Mouse (Mus musculus): ENCODE data around the gene Gemin2.
"Not testable (repeated sequence)": the region's sequence is repeated elsewhere in the genome, so short reads cannot be mapped to it uniquely, and the experiment has no call there.

The Gemin2 gene

GRCm38 (mm10) chr12:59013234-59013633, at the start of gene Gemin2:
TSS of gene Gemin2 (plus strand) at chr12:59013393.
- peak; percentile 95 for DNase-seq

GRCm38 (mm10) chr12:58964583-58964982, 48.6 kb upstream of the Gemin2 start:
- DNase-seq = no peak

GRCm38 (mm10) chr12:58976966-58977365, 36.2 kb upstream of the Gemin2 start:
- no peak for DNase-seq

GRCm38 (mm10) chr12:58981178-58981661, 32.0 kb upstream of the Gemin2 start:
- not testable (repeated sequence) for DNase-seq

- no peak for DNase-seq
These were observed 27.4 kb upstream of the Gemin2 start for GRCm38 (mm10) chr12:58985766-58986165.

GRCm38 (mm10) chr12:59010482-59010881, 2.7 kb upstream of the Gemin2 start:
- DNase-seq = peak; percentile 19

GRCm38 (mm10) chr12:59011275-59011843, 1.8 kb upstream of the Gemin2 start:
- no peak for DNase-seq

- peak; percentile 99 for DNase-seq
These were observed 1.1 kb upstream of the Gemin2 start, which contains the start of gene Sec23a for GRCm38 (mm10) chr12:59011844-59012709. TSS of gene Sec23a (minus strand) at chr12:59012017.

- DNase-seq = peak; percentile 28
These were observed 492 bp upstream of the Gemin2 start for GRCm38 (mm10) chr12:59012710-59013091.

- no peak for DNase-seq
These were observed 4.8 kb downstream of the Gemin2 start for GRCm38 (mm10) chr12:59017970-59018369.

- DNase-seq = no peak
These were observed 6.7 kb downstream of the Gemin2 start for GRCm38 (mm10) chr12:59019891-59020290.

- DNase-seq = no peak
These were observed 8.1 kb downstream of the Gemin2 start for GRCm38 (mm10) chr12:59021306-59021705.

- no peak for DNase-seq
These were observed 18.9 kb downstream of the Gemin2 start for GRCm38 (mm10) chr12:59032101-59032500.

- DNase-seq = no peak
These were observed 26.2 kb downstream of the Gemin2 start for GRCm38 (mm10) chr12:59039162-59039970.

GRCm38 (mm10) chr12:59039971-59040844, 27.0 kb downstream of the Gemin2 start:
- DNase-seq = no peak

- DNase-seq = no peak
These were observed 27.7 kb downstream of the Gemin2 start for GRCm38 (mm10) chr12:59040851-59041250.

GRCm38 (mm10) chr12:59052470-59052869, 39.3 kb downstream of the Gemin2 start:
- no peak for DNase-seq

- no peak for DNase-seq
These were observed 40.0 kb downstream of the Gemin2 start for GRCm38 (mm10) chr12:59053166-59053565.

GRCm38 (mm10) chr12:59053976-59054375, 40.8 kb downstream of the Gemin2 start:
- no peak for DNase-seq

- no peak for DNase-seq
These were observed 42.1 kb downstream of the Gemin2 start for GRCm38 (mm10) chr12:59055196-59055850.

- DNase-seq = no peak
These were observed 43.0 kb downstream of the Gemin2 start for GRCm38 (mm10) chr12:59056222-59056621.

GRCm38 (mm10) chr12:59058242-59058641, 45.0 kb downstream of the Gemin2 start:
- DNase-seq = not testable (repeated sequence)

Data from cerebellum, adult 9-11 months (tissue).